Mouse (Mus musculus) brown adipose tissue, adult 24 weeks (tissue): ENCODE results near the gene Cpa4. TPM values are rescaled to one million over a fixed set of nuclear protein-coding genes. Genes with fewer than 3 reads are reported as not detected.

Source experiments
- H3K27ac ChIP-seq: fragments of 200-500 bp; replicated peaks from 2 replicates; pipeline ENCODE4 v1.5.1; 2012; ENCODE audit warnings: low read depth, mild to moderate bottlenecking, low read length
- H3K4me1 ChIP-seq: fragments of 200-500 bp; 2 replicates; pipeline ENCODE4 v1.6.1; 2012; ENCODE audit warnings: low read length, mixed read lengths; ENCODE audit not compliant: control insufficient read depth, insufficient read depth, insufficient read length
- H3K4me3 ChIP-seq: fragments of 200-500 bp; 2 replicates; pipeline ENCODE4 v1.5.1; 2012; ENCODE audit warnings: low read depth, mild to moderate bottlenecking, low read length, moderate library complexity; ENCODE audit not compliant: insufficient read depth
- polyA plus RNA-seq: library from polyadenylated mRNA; stranded (reverse); fragments of >200 nt; gene quantifications from 2 replicates; pipeline ENCODE4 v1.2.4, GENCODE M21; 2012; ENCODE audit not compliant: missing spikeins, insufficient read depth, insufficient read length

Gene Cpa4
- polyA plus RNA-seq = not detected in 2 replicates

GRCm38 (mm10) chr6:30568069-30568468 lies at the start of gene Cpa4:
Cpa4 (plus strand) TSS chr6:30568369.
- no peak within 1 kb of the TSS for H3K4me3 ChIP-seq
- no peak within 1 kb of the TSS for H3K27ac ChIP-seq
- H3K4me1 ChIP-seq = no peaks in the 10 kb centered on the region

- Histone ChIP-seq H3K4me1 (no peaks in the 10 kb centered on the region), H3K27ac (no peak overlapping the region), H3K4me3 (no peak overlapping the region)
Observed at GRCm38 (mm10) chr6:30520400-30520799, 47.8 kb upstream of the Cpa4 start.

DNA sequence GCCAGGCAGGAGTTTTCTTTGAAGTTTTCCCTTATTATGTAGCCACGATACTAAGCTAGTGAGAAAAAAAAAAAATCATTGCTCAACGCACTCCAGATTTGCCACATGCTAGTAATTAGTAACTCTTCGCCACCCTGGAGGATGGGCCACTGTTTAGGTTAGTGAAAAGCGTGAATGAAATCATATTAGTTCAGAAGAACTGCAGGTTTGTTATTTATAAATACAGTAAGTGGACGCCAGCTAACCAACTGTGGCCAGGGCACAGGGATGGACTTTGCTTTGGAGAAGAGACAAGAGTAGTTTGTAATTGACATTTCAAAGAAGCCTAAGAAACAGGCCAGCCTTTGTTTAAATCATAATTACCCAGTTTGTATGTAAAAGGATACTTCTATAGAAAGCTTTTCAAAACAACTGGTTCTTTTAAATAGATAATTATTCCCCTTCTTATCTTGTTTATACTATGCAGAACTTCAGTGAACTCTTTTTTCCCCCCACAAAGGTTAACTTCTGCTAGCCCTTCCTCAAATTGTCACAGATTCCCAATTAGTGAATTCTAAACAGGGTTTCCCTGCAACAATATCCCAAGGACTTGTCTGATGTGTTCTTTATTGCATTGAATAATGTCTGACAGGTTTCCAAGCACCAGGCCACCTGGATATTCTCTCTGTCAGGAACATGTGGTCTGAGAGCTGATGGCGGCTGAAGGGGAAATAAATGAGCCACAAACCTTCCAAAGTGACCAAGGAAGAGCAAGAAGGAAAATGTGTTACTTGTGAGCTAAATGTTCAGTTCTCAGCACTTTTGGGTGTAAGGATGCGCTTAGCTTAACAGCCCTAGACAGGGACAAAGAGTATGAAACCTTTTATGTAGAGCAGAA lies 42.5 kb upstream of the Cpa4 start:
- Histone ChIP-seq H3K4me3 (no peak overlapping the region), H3K4me1 (no peaks in the 10 kb centered on the region), H3K27ac (no peak overlapping the region)

DNA sequence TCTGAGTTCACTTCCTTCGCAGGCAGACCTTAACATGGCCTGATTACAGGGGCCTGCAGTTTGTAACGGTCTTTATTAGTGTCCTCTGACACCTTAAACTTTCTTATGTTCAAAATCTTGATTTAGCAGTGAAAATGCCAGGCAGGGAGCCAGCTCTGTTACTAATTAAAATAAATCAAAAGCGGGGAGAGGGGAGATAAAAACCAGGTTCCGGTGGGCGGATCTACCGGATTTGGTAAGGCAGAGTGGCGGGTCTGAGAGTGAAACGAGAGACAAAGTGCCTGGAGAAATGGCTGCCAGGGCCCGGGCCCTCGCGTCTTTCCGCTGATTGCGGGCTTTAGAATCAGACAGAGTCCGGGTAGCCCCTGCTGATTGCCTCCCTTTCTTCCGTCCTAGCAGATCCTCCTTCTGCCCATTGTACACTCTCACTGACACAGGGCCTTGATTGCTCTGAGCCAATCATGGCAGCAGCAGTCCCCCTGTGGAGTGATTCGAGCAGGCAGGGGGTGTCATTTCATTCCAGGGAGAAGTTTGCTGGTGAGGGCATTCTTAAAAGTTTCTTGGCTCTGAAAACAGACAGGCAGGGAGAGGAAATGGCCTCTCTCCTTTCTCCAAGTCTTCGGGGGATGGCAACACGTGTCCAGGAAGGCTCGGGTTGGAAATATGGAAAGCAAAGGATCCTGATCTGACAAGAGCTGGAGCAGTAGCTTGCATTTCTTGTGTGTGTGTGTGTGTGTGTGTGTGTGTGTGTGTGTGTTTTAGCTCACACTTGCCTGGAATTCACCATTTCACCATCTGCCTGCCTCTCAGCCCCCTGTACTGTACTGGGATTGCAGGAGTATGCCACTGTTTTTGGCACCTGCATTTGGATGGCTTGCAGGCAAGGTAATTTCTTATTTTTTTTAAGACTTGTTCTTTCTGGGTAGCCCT lies 41.3 kb upstream of the Cpa4 start:
- H3K4me1 ChIP-seq = no peaks in the 10 kb centered on the region
- no peak overlapping the region for H3K27ac ChIP-seq
- H3K4me3 ChIP-seq = 0 out of 2 replicates have a peak overlapping the region, but pooled peaks have one; percentile 18

DNA sequence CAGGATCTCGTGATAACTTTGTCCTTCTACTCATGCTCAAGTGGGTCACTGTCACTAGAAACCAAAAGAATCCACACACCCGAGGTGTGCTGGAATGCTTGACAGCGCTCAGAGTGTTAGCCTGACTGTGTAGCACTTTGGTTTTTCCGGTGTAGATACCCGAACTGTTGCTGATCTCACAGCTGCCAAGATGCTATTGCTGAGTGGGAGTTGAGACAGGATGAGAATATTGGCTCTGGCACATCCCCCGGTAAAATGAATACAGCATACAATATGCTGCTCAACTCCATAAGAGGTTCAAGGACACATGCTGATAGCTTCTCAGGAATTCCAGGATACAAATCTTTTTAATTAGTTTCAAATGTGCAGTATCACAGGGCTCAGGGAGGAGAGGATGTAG lies 39.4 kb upstream of the Cpa4 start:
- Histone ChIP-seq H3K27ac (no peak overlapping the region), H3K4me1 (no peaks in the 10 kb centered on the region)

DNA sequence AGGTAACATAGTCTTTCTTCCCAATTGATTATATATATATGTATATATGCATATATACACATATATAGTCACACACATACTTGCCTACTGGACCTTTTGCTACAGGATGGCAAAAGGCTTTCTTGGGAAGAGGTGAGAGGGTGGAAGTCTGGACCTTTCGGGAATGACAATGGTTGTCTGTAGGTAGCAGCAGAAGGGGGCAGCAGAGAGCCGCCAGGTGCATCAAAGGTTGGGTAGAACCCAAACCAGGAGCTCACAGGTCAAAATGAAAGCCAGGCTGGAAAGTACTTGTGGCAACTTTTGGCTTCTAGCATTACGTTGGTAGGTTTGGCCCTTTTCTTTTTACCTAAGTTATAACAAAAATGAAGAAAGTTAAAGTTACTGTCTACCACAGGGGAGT lies 32.8 kb upstream of the Cpa4 start:
- no peak overlapping the region for H3K27ac ChIP-seq
- no peaks in the 10 kb centered on the region for H3K4me1 ChIP-seq

More for the DNA sequence above, 39.4 kb upstream of the Cpa4 start:
- H3K4me3 ChIP-seq = no peak overlapping the region

GRCm38 (mm10) chr6:30538240-30538639 lies 29.9 kb upstream of the Cpa4 start:
- Histone ChIP-seq H3K4me3 (no peak overlapping the region), H3K27ac (no peak overlapping the region), H3K4me1 (no peaks in the 10 kb centered on the region)

More for the DNA sequence above, 32.8 kb upstream of the Cpa4 start:
- H3K4me3 ChIP-seq = no peak overlapping the region

DNA sequence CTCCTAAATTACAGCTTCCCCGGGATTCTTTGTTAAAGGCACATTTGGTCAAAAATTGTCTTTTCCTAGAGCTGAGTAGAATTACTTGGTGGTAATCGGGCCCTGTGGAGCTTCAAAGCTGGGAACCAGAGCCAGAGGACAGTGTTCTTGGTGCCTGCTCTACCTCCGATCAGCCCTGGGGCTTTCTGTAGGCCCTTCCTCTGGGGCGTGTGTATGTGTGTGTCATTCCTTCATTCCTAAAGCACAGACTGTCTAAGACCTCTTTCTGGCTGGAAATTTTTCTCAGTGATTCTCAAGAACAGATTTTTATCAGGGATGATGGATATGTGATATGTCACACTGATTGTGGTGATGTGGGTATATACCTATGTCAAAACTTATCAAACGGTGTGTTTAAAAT lies 29.4 kb upstream of the Cpa4 start:
- Histone ChIP-seq H3K4me3 (no peak overlapping the region), H3K27ac (no peak overlapping the region), H3K4me1 (no peaks in the 10 kb centered on the region; the same call in 1 of the 2 replicates)

DNA sequence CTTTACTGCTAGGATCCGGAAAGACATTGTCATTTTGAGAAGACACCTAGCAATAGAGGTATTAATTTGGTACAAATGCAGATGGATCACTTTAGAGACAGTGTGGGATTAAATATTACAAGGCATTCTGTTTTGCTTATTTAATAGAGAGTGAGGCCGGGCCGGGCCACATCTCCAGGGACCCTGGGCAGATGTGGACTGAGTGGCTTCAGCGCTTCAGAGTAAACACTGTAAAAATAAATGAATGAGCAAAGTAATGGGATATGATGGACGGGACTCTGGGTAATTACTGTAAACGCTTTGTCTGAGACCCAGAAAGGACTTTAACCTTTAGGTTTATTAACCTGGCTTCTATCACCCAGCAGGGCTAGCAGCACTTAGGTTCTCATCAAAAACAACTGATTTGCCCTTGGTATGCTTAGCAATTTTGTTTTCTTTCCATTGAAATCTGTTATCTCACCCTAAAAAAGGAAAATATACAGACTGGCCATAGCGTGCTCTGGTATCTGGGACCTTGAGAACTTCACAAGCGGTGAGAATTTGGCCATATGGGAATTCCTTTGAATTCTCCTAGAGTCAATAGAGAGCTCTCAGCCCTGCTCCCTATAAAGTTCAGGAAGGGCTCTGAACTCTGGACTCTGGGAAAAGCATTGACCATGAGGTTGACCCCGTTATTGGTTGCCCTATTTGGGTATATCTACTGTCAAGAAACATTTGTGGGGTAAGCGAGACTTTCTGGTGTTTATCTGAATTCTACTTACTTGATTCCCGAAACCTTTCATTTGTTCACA lies 27.0 kb upstream of the Cpa4 start, which contains the start of gene Cpa2:
TSS of gene Cpa2 (plus strand) at position 574 of the 791 bp plus-strand sequence.
- H3K4me1 ChIP-seq = no peaks in the 10 kb centered on the region; the same call in 1 of the 2 replicates
- H3K4me3 ChIP-seq = no peak within 1 kb of the TSS
- H3K27ac ChIP-seq = no peak within 1 kb of the TSS

DNA sequence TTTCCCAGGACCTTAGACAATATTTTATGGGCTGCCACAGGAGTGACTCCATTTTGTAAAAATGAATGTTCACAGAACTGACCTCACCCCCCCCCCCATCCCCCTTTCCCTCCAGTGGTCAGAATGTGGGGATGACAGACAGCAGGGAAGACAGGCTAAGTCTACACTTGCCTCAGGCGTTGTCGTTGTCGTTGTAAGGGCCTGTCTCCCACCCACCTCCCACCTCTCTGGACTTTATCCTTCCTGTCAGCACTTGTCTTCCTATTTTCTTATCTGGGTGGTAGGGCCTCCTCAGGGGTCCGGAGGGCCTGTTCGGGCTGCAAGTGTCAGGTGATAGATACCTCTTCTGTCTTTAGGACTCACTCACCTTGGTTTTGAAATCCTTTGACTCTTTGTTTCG lies 25.9 kb upstream of the Cpa4 start:
- Histone ChIP-seq H3K4me3 (no peak overlapping the region), H3K4me1 (no peaks in the 10 kb centered on the region; the same call in 1 of the 2 replicates), H3K27ac (no peak overlapping the region)

DNA sequence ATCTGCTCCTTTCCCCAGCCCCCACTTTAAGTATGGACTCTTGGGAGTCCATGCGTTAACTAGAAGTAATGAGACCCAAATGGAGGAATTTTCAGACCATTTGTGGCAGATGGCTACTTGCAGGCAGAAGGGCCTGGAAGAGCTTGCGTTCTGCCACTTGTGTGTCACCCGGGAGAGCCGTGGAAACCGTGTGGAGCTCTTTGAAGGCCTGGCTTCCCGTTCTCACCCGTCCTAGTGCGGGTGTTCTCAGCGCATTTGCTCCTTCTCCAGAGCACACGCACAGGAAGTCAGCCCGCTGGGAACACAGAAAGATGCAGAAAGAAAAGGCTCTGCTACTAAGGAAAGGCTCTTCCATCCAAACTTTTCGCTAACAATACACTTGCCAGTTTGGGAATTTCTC lies 25.1 kb upstream of the Cpa4 start:
- H3K4me3 ChIP-seq = no peak overlapping the region
- H3K4me1 ChIP-seq = no peaks in the 10 kb centered on the region; the same call in 1 of the 2 replicates
- no peak overlapping the region for H3K27ac ChIP-seq

- Histone ChIP-seq H3K4me3 (no peak overlapping the region), H3K4me1 (no peaks in the 10 kb centered on the region; the same call in 1 of the 2 replicates), H3K27ac (no peak overlapping the region)
Observed at GRCm38 (mm10) chr6:30543851-30544250, 24.3 kb upstream of the Cpa4 start.

- H3K27ac ChIP-seq = no peak overlapping the region
- no peak overlapping the region for H3K4me3 ChIP-seq
- no peaks in the 10 kb centered on the region; the same call in 1 of the 2 replicates for H3K4me1 ChIP-seq
Observed at GRCm38 (mm10) chr6:30545689-30546088, 22.5 kb upstream of the Cpa4 start.

- Histone ChIP-seq H3K4me1 (no peaks in the 10 kb centered on the region; the same call in 1 of the 2 replicates), H3K27ac (no peak overlapping the region), H3K4me3 (peak overlapping the region; percentile 34)
Observed at GRCm38 (mm10) chr6:30546571-30547273, 21.4 kb upstream of the Cpa4 start.
